Mouse (Mus musculus): ENCODE measurements at regions not wholly inside any gene's neighbourhood (a gene's known extent, or its start where the extent isn't known, plus 50 kb on each side); places are given as distances from the start of the nearest gene placed in this dataset.

DNA sequence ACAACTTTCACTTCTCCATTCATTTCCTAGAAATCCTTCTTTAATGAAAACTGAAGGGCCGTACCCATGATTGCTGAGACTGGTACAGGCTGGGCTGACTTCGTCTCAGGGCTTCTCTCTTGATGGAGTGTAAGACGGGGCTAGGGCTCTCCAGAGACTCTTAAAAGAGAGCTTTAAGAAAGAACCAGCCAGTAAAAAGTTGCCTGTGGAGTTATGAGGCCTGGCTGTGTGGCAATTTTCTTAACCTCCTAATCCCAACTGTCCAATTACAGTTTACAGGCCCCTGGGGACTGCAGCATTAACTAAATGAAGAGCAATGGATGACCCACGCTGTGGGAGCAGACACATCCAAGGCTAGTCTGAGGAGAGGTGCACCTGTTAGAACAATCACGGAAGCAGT, 177.1 kb upstream of the Prox1 start:
- WGBS (ENCODE audit: insufficient replicate concordance), result 74% methylated on average over 5 of the region's 5 CpGs
- H3K27ac ChIP-seq (ENCODE audit: low read depth, low read length), result no peak overlapping the region
- H3K36me3 ChIP-seq (ENCODE audit: control insufficient read depth, insufficient read depth, low read length), result no peaks in the 10 kb centered on the region
- H3K9me3 ChIP-seq (replicated peaks; ENCODE audit: control insufficient read depth, low read length), result no peaks in the 10 kb centered on the region
- no peaks in the 10 kb centered on the region for H3K4me1 ChIP-seq (ENCODE audit: control insufficient read depth, insufficient read depth, low read length)
- 0 out of 2 replicates have a peak, but pooled peaks cover 7% of the 10 kb centered on the region for H3K27me3 ChIP-seq (ENCODE audit: control insufficient read depth, insufficient read depth, low read length)
- ATAC-seq (replicated peaks; ENCODE audit: insufficient number of reproducible peaks, low FRiP score, low TSS enrichment), result no peak
- no peak overlapping the region for H3K4me2 ChIP-seq
- no peak overlapping the region for H3K4me3 ChIP-seq (ENCODE audit: low read depth, low read length)
- H3K9ac ChIP-seq (ENCODE audit: low read depth, low read length), result no peak overlapping the region

DNA sequence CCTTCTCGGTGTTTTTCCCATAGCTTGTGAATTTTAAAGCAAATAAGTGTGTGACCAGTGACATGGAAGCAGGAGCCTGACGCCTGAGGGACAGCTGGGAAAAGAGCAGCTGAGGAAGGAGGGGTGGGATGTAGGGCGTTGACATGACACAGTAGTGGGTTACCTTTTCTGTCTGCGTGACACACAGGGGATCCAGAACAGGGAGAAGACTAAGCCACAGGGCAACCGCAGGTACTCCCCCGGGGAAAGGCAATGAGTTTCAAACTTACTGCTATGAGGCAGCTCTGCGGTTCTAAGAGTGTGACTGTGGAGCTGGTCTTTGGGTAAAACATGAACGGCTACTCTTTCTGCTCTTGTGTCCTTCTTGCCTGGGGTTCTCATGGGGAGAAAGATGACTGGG, 170.2 kb upstream of the Prox1 start:
- no peaks in the 10 kb centered on the region for H3K4me1 ChIP-seq (ENCODE audit: control insufficient read depth, insufficient read depth, low read length)
- no peak overlapping the region for H3K4me2 ChIP-seq
- no peak overlapping the region for H3K9ac ChIP-seq (ENCODE audit: low read depth, low read length)
- no peaks in the 10 kb centered on the region for H3K9me3 ChIP-seq (replicated peaks; ENCODE audit: control insufficient read depth, low read length)
- no peaks in the 10 kb centered on the region for H3K36me3 ChIP-seq (ENCODE audit: control insufficient read depth, insufficient read depth, low read length)
- no peak overlapping the region for H3K27ac ChIP-seq (ENCODE audit: low read depth, low read length)
- H3K4me3 ChIP-seq (ENCODE audit: low read depth, low read length), result no peak overlapping the region
- 80% methylated on average over 8 of the region's 8 CpGs for WGBS (ENCODE audit: insufficient replicate concordance)
- no peak for ATAC-seq (replicated peaks; ENCODE audit: insufficient number of reproducible peaks, low FRiP score, low TSS enrichment)
- H3K27me3 ChIP-seq (ENCODE audit: control insufficient read depth, insufficient read depth, low read length), result peaks cover 2% of the 10 kb centered on the region; the same call in 1 of the 2 replicates

DNA sequence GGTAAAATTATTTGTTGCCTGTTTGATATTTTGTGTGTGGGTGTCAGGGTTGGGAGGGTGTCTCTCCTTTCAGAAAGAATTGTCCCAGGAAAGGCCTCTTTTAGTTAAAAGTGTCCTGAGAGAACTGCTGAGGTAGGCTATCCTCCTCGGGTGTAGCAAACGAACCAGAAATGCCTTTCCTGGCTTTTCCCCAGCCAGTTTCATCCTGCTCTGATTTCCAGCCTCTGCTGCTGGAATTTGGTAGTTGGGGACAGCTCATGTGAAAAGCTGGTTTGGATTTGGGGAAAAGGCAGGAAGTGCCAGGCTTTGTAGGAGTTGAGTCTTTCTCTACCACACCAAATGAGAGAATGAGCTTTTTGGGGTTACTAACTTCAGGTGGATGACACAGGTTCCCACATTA, 164.0 kb upstream of the Prox1 start:
- H3K36me3 ChIP-seq (ENCODE audit: control insufficient read depth, insufficient read depth, low read length), result no peaks in the 10 kb centered on the region
- no peaks in the 10 kb centered on the region for H3K27me3 ChIP-seq (ENCODE audit: control insufficient read depth, insufficient read depth, low read length)
- 51% methylated on average over 2 of the region's 2 CpGs for WGBS (ENCODE audit: insufficient replicate concordance)
- H3K27ac ChIP-seq (ENCODE audit: low read depth, low read length), result no peak overlapping the region
- H3K9me3 ChIP-seq (replicated peaks; ENCODE audit: control insufficient read depth, low read length), result no peaks in the 10 kb centered on the region
- ATAC-seq (replicated peaks; ENCODE audit: insufficient number of reproducible peaks, low FRiP score, low TSS enrichment), result no peak
- H3K4me1 ChIP-seq (ENCODE audit: control insufficient read depth, insufficient read depth, low read length), result no peaks in the 10 kb centered on the region
- H3K4me3 ChIP-seq (ENCODE audit: low read depth, low read length), result no peak overlapping the region
- no peak overlapping the region for H3K9ac ChIP-seq (ENCODE audit: low read depth, low read length)
- H3K4me2 ChIP-seq, result no peak overlapping the region

DNA sequence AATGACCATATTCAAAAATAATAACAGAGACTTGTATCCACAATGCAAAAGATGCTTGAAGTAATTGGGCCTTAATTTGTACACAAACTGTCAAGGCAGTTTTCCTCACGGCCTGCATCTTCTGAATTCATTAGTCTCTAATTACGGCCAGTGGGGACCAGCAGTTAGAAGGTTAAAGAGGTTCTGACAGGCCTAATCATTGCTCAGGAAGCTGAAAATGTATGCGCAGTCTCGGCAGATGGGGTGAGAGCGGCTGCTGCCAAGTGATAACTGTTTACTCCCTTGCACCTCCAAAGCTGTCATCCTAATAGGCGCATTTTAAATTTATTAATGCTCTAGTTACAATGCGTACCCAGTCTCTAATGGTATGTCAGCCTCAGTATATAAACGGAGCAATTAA, 163.5 kb upstream of the Prox1 start:
- Histone ChIP-seq H3K4me2 (no peak overlapping the region), H3K27ac (ENCODE audit: low read depth, low read length) (no peak overlapping the region), H3K4me3 (ENCODE audit: low read depth, low read length) (no peak overlapping the region), H3K36me3 (ENCODE audit: control insufficient read depth, insufficient read depth, low read length) (no peaks in the 10 kb centered on the region), H3K27me3 (ENCODE audit: control insufficient read depth, insufficient read depth, low read length) (no peaks in the 10 kb centered on the region), H3K4me1 (ENCODE audit: control insufficient read depth, insufficient read depth, low read length) (no peaks in the 10 kb centered on the region), H3K9ac (ENCODE audit: low read depth, low read length) (no peak overlapping the region), H3K9me3 (replicated peaks; ENCODE audit: control insufficient read depth, low read length) (no peaks in the 10 kb centered on the region)
- 57% methylated on average over 8 of the region's 8 CpGs for WGBS (ENCODE audit: insufficient replicate concordance)
- no peak for ATAC-seq (replicated peaks; ENCODE audit: insufficient number of reproducible peaks, low FRiP score, low TSS enrichment)

DNA sequence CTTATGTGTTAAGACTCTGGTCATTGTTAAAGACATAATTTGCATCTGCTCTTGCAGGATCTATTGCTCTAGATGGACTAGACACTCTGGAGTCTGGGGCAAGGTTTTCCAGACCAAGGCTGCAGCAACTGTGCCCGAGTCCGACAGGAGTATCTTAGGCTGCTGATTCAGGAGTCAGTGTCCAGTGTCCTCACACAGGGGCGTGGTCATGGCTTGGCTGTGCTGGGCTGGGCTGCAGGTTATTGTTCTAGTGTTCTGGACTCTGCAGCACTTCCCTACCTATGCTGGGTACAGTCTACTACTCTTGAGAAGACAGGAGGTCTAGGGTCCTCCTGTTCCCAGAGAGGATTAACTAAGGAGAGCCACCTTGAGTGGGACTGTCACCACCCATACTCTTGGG, 161.5 kb upstream of the Prox1 start:
- ATAC-seq (replicated peaks; ENCODE audit: insufficient number of reproducible peaks, low FRiP score, low TSS enrichment), result no peak
- no peak overlapping the region for H3K27ac ChIP-seq (ENCODE audit: low read depth, low read length)
- H3K36me3 ChIP-seq (ENCODE audit: control insufficient read depth, insufficient read depth, low read length), result no peaks in the 10 kb centered on the region
- H3K9ac ChIP-seq (ENCODE audit: low read depth, low read length), result no peak overlapping the region
- no peaks in the 10 kb centered on the region for H3K9me3 ChIP-seq (replicated peaks; ENCODE audit: control insufficient read depth, low read length)
- H3K27me3 ChIP-seq (ENCODE audit: control insufficient read depth, insufficient read depth, low read length), result no peaks in the 10 kb centered on the region
- H3K4me1 ChIP-seq (ENCODE audit: control insufficient read depth, insufficient read depth, low read length), result no peaks in the 10 kb centered on the region
- H3K4me3 ChIP-seq (ENCODE audit: low read depth, low read length), result no peak overlapping the region
- H3K4me2 ChIP-seq, result no peak overlapping the region
- WGBS (ENCODE audit: insufficient replicate concordance), result 68% methylated on average over 3 of the region's 3 CpGs

DNA sequence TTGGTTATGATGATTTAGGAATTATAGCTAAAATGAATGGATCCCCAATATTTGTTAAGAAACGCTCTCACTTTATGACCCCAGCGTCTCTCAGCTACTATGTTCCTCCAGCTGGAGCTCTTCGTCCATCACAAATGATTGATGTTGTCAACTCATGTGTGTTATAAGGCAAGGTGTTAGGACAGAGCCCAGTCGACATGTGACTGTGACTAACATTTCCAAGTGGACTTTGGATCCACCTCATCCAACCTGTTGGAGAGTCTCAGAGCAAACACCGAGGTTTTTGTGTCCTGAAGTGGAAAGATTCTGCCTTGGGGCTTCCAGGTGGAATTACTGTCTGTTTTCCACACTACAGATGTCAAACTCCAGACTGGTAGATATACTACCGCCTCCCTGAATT, 154.0 kb upstream of the Prox1 start:
- H3K4me1 ChIP-seq (ENCODE audit: control insufficient read depth, insufficient read depth, low read length), result no peaks in the 10 kb centered on the region
- no peak for ATAC-seq (replicated peaks; ENCODE audit: insufficient number of reproducible peaks, low FRiP score, low TSS enrichment)
- H3K27ac ChIP-seq (ENCODE audit: low read depth, low read length), result no peak overlapping the region
- no peak overlapping the region for H3K4me3 ChIP-seq (ENCODE audit: low read depth, low read length)
- no peaks in the 10 kb centered on the region for H3K9me3 ChIP-seq (replicated peaks; ENCODE audit: control insufficient read depth, low read length)
- H3K36me3 ChIP-seq (ENCODE audit: control insufficient read depth, insufficient read depth, low read length), result no peaks in the 10 kb centered on the region
- no peaks in the 10 kb centered on the region for H3K27me3 ChIP-seq (ENCODE audit: control insufficient read depth, insufficient read depth, low read length)
- WGBS (ENCODE audit: insufficient replicate concordance), result 85% methylated on average over 6 of the region's 6 CpGs
- H3K9ac ChIP-seq (ENCODE audit: low read depth, low read length), result no peak overlapping the region
- H3K4me2 ChIP-seq, result no peak overlapping the region

DNA sequence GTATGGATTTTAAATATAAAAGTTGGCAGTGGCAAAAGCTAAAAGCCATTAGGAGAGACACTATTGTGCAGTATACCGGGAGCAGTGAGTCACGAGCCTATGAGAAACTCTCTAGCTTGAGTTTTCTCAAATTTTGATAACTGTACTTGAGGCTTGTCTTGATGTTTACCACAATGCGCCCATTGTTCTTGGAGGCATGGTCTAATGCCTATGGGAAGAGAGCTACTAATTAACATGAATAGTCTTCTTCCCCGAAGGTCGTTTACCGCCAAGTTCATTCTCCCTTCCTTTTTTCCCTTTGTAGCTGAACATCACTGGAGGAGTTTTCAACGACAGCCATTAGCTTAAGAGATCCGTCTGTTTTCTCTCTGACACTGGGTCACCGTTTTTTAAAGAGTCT, 153.2 kb upstream of the Prox1 start:
- Histone ChIP-seq H3K36me3 (ENCODE audit: control insufficient read depth, insufficient read depth, low read length) (no peaks in the 10 kb centered on the region), H3K9ac (ENCODE audit: low read depth, low read length) (no peak overlapping the region), H3K9me3 (replicated peaks; ENCODE audit: control insufficient read depth, low read length) (no peaks in the 10 kb centered on the region), H3K4me3 (ENCODE audit: low read depth, low read length) (no peak overlapping the region), H3K4me1 (ENCODE audit: control insufficient read depth, insufficient read depth, low read length) (no peaks in the 10 kb centered on the region), H3K4me2 (no peak overlapping the region), H3K27ac (ENCODE audit: low read depth, low read length) (no peak overlapping the region), H3K27me3 (ENCODE audit: control insufficient read depth, insufficient read depth, low read length) (no peaks in the 10 kb centered on the region)
- 75% methylated on average over 9 of the region's 9 CpGs for whole genome bisulfite sequencing (ENCODE audit: insufficient replicate concordance)
- no peak for ATAC-seq (replicated peaks; ENCODE audit: insufficient number of reproducible peaks, low FRiP score, low TSS enrichment)

GRCm38 (mm10) chr1:190316175-190316574, 145.7 kb upstream of the Prox1 start:
- 72% methylated on average over 5 of the region's 5 CpGs for WGBS (ENCODE audit: insufficient replicate concordance)

GRCm38 (mm10) chr1:190309831-190310230, 139.3 kb upstream of the Prox1 start:
- H3K9me3 ChIP-seq (replicated peaks; ENCODE audit: control insufficient read depth, low read length), result no peaks in the 10 kb centered on the region
- ATAC-seq (replicated peaks; ENCODE audit: insufficient number of reproducible peaks, low FRiP score, low TSS enrichment), result no peak
- H3K4me3 ChIP-seq (ENCODE audit: low read depth, low read length), result no peak overlapping the region
- no peak overlapping the region for H3K4me2 ChIP-seq
- 83% methylated on average over 6 of the region's 6 CpGs for WGBS (ENCODE audit: insufficient replicate concordance)
- H3K9ac ChIP-seq (ENCODE audit: low read depth, low read length), result no peak overlapping the region
- H3K27me3 ChIP-seq (ENCODE audit: control insufficient read depth, insufficient read depth, low read length), result no peaks in the 10 kb centered on the region
- no peak overlapping the region for H3K27ac ChIP-seq (ENCODE audit: low read depth, low read length)
- H3K4me1 ChIP-seq (ENCODE audit: control insufficient read depth, insufficient read depth, low read length), result no peaks in the 10 kb centered on the region
- H3K36me3 ChIP-seq (ENCODE audit: control insufficient read depth, insufficient read depth, low read length), result no peaks in the 10 kb centered on the region

More at GRCm38 (mm10) chr1:190316175-190316574, 145.7 kb upstream of the Prox1 start:
- Histone ChIP-seq H3K4me3 (ENCODE audit: low read depth, low read length) (no peak overlapping the region), H3K9ac (ENCODE audit: low read depth, low read length) (no peak overlapping the region), H3K4me2 (no peak overlapping the region), H3K9me3 (replicated peaks; ENCODE audit: control insufficient read depth, low read length) (no peaks in the 10 kb centered on the region), H3K36me3 (ENCODE audit: control insufficient read depth, insufficient read depth, low read length) (no peaks in the 10 kb centered on the region), H3K27ac (ENCODE audit: low read depth, low read length) (no peak overlapping the region), H3K27me3 (ENCODE audit: control insufficient read depth, insufficient read depth, low read length) (no peaks in the 10 kb centered on the region), H3K4me1 (ENCODE audit: control insufficient read depth, insufficient read depth, low read length) (no peaks in the 10 kb centered on the region)
- ATAC-seq (replicated peaks; ENCODE audit: insufficient number of reproducible peaks, low FRiP score, low TSS enrichment), result no peak
